Mouse (Mus musculus): ENCODE measurements at regions not wholly inside any gene's neighbourhood (a gene's known extent, or its start where the extent isn't known, plus 50 kb on each side); places are given as distances from the start of the nearest gene placed in this dataset.

- Histone ChIP-seq H3K27ac (ENCODE audit: insufficient read depth, low read length) (no peak overlapping the region), H3K4me3 (ENCODE audit: insufficient read depth, low read length) (no peak overlapping the region), H3K4me1 (ENCODE audit: control insufficient read depth, insufficient read depth, low read length) (no peaks in the 10 kb centered on the region)
- TF ChIP-seq CTCF (IDR thresholded peaks at IDR 0.05; ENCODE audit: borderline replicate concordance, insufficient read depth, low read length) (no peak), POLR2A (IDR thresholded peaks at IDR 0.05; ENCODE audit: low read depth, low read length) (no peak)
Measured at GRCm38 (mm10) chr4:47616525-47616924, 142.1 kb downstream of the Sec61b start.

GRCm38 (mm10) chr4:47620700-47621099 lies 146.2 kb downstream of the Sec61b start:
- H3K27ac ChIP-seq (ENCODE audit: insufficient read depth, low read length): no peak overlapping the region
- H3K4me3 ChIP-seq (ENCODE audit: insufficient read depth, low read length): no peak overlapping the region
- H3K4me1 ChIP-seq (ENCODE audit: control insufficient read depth, insufficient read depth, low read length): no peaks in the 10 kb centered on the region
- TF ChIP-seq POLR2A (IDR thresholded peaks at IDR 0.05; ENCODE audit: low read depth, low read length) (no peak), CTCF (IDR thresholded peaks at IDR 0.05; ENCODE audit: borderline replicate concordance, insufficient read depth, low read length) (no peak)

- no peak overlapping the region for H3K27ac ChIP-seq (ENCODE audit: insufficient read depth, low read length)
- no peak overlapping the region for H3K4me3 ChIP-seq (ENCODE audit: insufficient read depth, low read length)
- TF ChIP-seq POLR2A (IDR thresholded peaks at IDR 0.05; ENCODE audit: low read depth, low read length): no peak
- no peak for TF ChIP-seq CTCF (IDR thresholded peaks at IDR 0.05; ENCODE audit: borderline replicate concordance, insufficient read depth, low read length)
- H3K4me1 ChIP-seq (ENCODE audit: control insufficient read depth, insufficient read depth, low read length): no peaks in the 10 kb centered on the region
Measured at GRCm38 (mm10) chr4:47622851-47623743, 148.6 kb downstream of the Sec61b start.

- TF ChIP-seq CTCF (IDR thresholded peaks at IDR 0.05; ENCODE audit: borderline replicate concordance, insufficient read depth, low read length) (no peak), POLR2A (IDR thresholded peaks at IDR 0.05; ENCODE audit: low read depth, low read length) (no peak)
- no peak overlapping the region for H3K27ac ChIP-seq (ENCODE audit: insufficient read depth, low read length)
- H3K4me3 ChIP-seq (ENCODE audit: insufficient read depth, low read length): no peak overlapping the region
- no peaks in the 10 kb centered on the region for H3K4me1 ChIP-seq (ENCODE audit: control insufficient read depth, insufficient read depth, low read length)
Measured at GRCm38 (mm10) chr4:47630006-47630405, 155.5 kb downstream of the Sec61b start.

GRCm38 (mm10) chr4:47630427-47630826 lies 156.0 kb downstream of the Sec61b start:
- Histone ChIP-seq H3K4me3 (ENCODE audit: insufficient read depth, low read length) (no peak overlapping the region), H3K4me1 (ENCODE audit: control insufficient read depth, insufficient read depth, low read length) (no peaks in the 10 kb centered on the region), H3K27ac (ENCODE audit: insufficient read depth, low read length) (no peak overlapping the region)
- TF ChIP-seq POLR2A (IDR thresholded peaks at IDR 0.05; ENCODE audit: low read depth, low read length) (no peak), CTCF (IDR thresholded peaks at IDR 0.05; ENCODE audit: borderline replicate concordance, insufficient read depth, low read length) (no peak)

GRCm38 (mm10) chr4:47638876-47639494 lies 164.5 kb downstream of the Sec61b start:
- Histone ChIP-seq H3K27ac (ENCODE audit: insufficient read depth, low read length) (no peak overlapping the region), H3K4me3 (ENCODE audit: insufficient read depth, low read length) (no peak overlapping the region), H3K4me1 (ENCODE audit: control insufficient read depth, insufficient read depth, low read length) (no peaks in the 10 kb centered on the region)
- TF ChIP-seq POLR2A (IDR thresholded peaks at IDR 0.05; ENCODE audit: low read depth, low read length): no peak

GRCm38 (mm10) chr4:47645093-47645492 lies 170.6 kb downstream of the Sec61b start:
- TF ChIP-seq CTCF (IDR thresholded peaks at IDR 0.05; ENCODE audit: borderline replicate concordance, insufficient read depth, low read length) (no peak), POLR2A (IDR thresholded peaks at IDR 0.05; ENCODE audit: low read depth, low read length) (no peak)
- H3K27ac ChIP-seq (ENCODE audit: insufficient read depth, low read length): no peak overlapping the region
- no peak overlapping the region for H3K4me3 ChIP-seq (ENCODE audit: insufficient read depth, low read length)
- H3K4me1 ChIP-seq (ENCODE audit: control insufficient read depth, insufficient read depth, low read length): no peaks in the 10 kb centered on the region

GRCm38 (mm10) chr4:47648701-47649100 lies 174.2 kb downstream of the Sec61b start:
- Histone ChIP-seq H3K4me1 (ENCODE audit: control insufficient read depth, insufficient read depth, low read length) (no peaks in the 10 kb centered on the region), H3K4me3 (ENCODE audit: insufficient read depth, low read length) (no peak overlapping the region), H3K27ac (ENCODE audit: insufficient read depth, low read length) (no peak overlapping the region)
- TF ChIP-seq CTCF (IDR thresholded peaks at IDR 0.05; ENCODE audit: borderline replicate concordance, insufficient read depth, low read length) (no peak), POLR2A (IDR thresholded peaks at IDR 0.05; ENCODE audit: low read depth, low read length) (no peak)

- H3K4me1 ChIP-seq (ENCODE audit: control insufficient read depth, insufficient read depth, low read length): no peaks in the 10 kb centered on the region
- H3K4me3 ChIP-seq (ENCODE audit: insufficient read depth, low read length): no peak overlapping the region
- TF ChIP-seq CTCF (IDR thresholded peaks at IDR 0.05; ENCODE audit: borderline replicate concordance, insufficient read depth, low read length) (no peak), POLR2A (IDR thresholded peaks at IDR 0.05; ENCODE audit: low read depth, low read length) (no peak)
- H3K27ac ChIP-seq (ENCODE audit: insufficient read depth, low read length): no peak overlapping the region
Measured at GRCm38 (mm10) chr4:47649951-47650350, 175.5 kb downstream of the Sec61b start.

GRCm38 (mm10) chr4:47651521-47651920 lies 177.1 kb downstream of the Sec61b start:
- TF ChIP-seq CTCF (IDR thresholded peaks at IDR 0.05; ENCODE audit: borderline replicate concordance, insufficient read depth, low read length) (no peak), POLR2A (IDR thresholded peaks at IDR 0.05; ENCODE audit: low read depth, low read length) (no peak)

More at GRCm38 (mm10) chr4:47651521-47651920, 177.1 kb downstream of the Sec61b start:
- Histone ChIP-seq H3K4me1 (ENCODE audit: control insufficient read depth, insufficient read depth, low read length) (no peaks in the 10 kb centered on the region), H3K27ac (ENCODE audit: insufficient read depth, low read length) (no peak overlapping the region), H3K4me3 (ENCODE audit: insufficient read depth, low read length) (no peak overlapping the region)

All from embryonic fibroblast, embryonic 13.5 days (primary cell).